Mouse (Mus musculus) liver, embryonic 14.5 days (tissue): Measurements from ENCODE around the gene Ubr2.

ENCODE experiments used
- CTCF ChIP-seq: IDR thresholded peaks from 2 replicates; pipeline ENCODE4 v1.5.1; 2016; ENCODE audit warnings: antibody characterized with exemption, low read depth, control low read depth
- EP300 ChIP-seq: IDR thresholded peaks from 2 replicates; pipeline ENCODE4 v1.6.1; 2016; ENCODE audit warnings: antibody characterized with exemption, low read depth

DNA sequence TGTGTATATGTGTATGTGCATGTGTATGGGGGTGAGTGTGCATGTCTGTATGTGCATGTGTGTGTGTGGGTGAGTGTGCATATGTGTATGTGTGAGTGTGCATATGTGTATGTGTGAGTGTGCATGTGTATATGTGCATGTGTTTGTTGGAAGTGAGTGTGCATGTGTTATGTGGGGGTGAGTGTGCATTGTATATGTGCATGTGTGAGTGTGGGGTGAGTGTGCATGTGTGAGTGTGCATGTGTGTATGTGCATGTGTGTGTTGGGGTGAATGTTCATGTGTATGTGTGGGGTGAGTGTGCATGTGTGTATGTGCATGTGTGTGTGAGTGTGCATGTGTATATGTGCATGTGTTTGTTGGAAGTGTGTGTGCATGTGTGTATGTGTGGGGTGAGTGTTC is 24.2 kb upstream of the Ubr2 start:
- TF ChIP-seq CTCF: no peak
- TF ChIP-seq EP300: no peak
